Comparison of ENCODE assay signal across 8 mouse cellular contexts in genomic region chr2:119034656-119035396, GRCm38 (mm10). TPM values are rescaled to one million over a fixed set of nuclear protein-coding genes. Genes with fewer than 3 reads are reported as not detected.
DNase-seq lines count a peak whose midpoint lies in the region; ATAC-seq and TF ChIP-seq lines count a peak whose summit lies in the region.

Gene Rpusd2, plus strand, starts transcription at chr2:119034790.

- peaks cover 28% of the 10 kb centered on the region for H3K36me3 ChIP-seq in embryonic facial prominence, embryonic 14.5 days (ENCODE audit: control insufficient read depth, insufficient read depth, low read length)
- H3K36me3 ChIP-seq in heart, adult 2 months (ENCODE audit: control insufficient read depth, insufficient read depth, low read length), result no peaks in the 10 kb centered on the region
- H3K36me3 ChIP-seq in limb, embryonic 13.5 days, result peaks cover 27% of the 10 kb centered on the region
- peaks cover 4% of the 10 kb centered on the region for H3K36me3 ChIP-seq in midbrain, embryonic 16.5 days (ENCODE audit: control insufficient read depth, insufficient read depth, low read length)

- peak within 1 kb of the TSS; percentile 71 for H3K4me2 ChIP-seq in embryonic facial prominence, embryonic 14.5 days (ENCODE audit: low read depth, low read length)
- peak within 1 kb of the TSS; percentile 82 for H3K4me2 ChIP-seq in limb, embryonic 13.5 days (replicated peaks)
- peak within 1 kb of the TSS; percentile 69 for H3K4me2 ChIP-seq in midbrain, embryonic 16.5 days (ENCODE audit: low read length)

- H3K27ac ChIP-seq in embryonic facial prominence, embryonic 14.5 days (replicated peaks; ENCODE audit: low read depth, low read length), result peak within 1 kb of the TSS; percentile 77
- H3K27ac ChIP-seq in heart, adult 2 months, result peak within 1 kb of the TSS; percentile 77
- peak within 1 kb of the TSS; percentile 74 for H3K27ac ChIP-seq in limb, embryonic 13.5 days
- H3K27ac ChIP-seq in midbrain, embryonic 16.5 days (ENCODE audit: low read length), result peak within 1 kb of the TSS; percentile 86

- WGBS in embryonic facial prominence, embryonic 14.5 days, result 0% methylated on average over 43 of the region's 49 CpGs
- WGBS in heart, adult 2 months, result under 1% methylated on average over 49 of the region's 49 CpGs
- WGBS in limb, embryonic 13.5 days, result under 1% methylated on average over 49 of the region's 49 CpGs
- under 1% methylated on average over 49 of the region's 49 CpGs for WGBS in midbrain, embryonic 16.5 days

- TF ChIP-seq CTCF in heart, adult 2 months (IDR thresholded peaks at IDR 0.05), result peak; percentile 54

- TF ChIP-seq EP300 in heart, adult 2 months (IDR thresholded peaks at IDR 0.05; ENCODE audit: insufficient read depth, low read depth, low read length), result peak; percentile 69; the same call in 1 of the 2 replicates

- H3K4me1 ChIP-seq in embryonic facial prominence, embryonic 14.5 days (ENCODE audit: control insufficient read depth, insufficient read depth, low read length), result peaks cover 6% of the 10 kb centered on the region
- no peaks in the 10 kb centered on the region for H3K4me1 ChIP-seq in heart, adult 2 months (ENCODE audit: control insufficient read depth, insufficient read depth, low read length)
- H3K4me1 ChIP-seq in limb, embryonic 13.5 days, result peaks cover 7% of the 10 kb centered on the region
- H3K4me1 ChIP-seq in midbrain, embryonic 16.5 days (ENCODE audit: control insufficient read depth, insufficient read depth, low read length), result peaks cover 9% of the 10 kb centered on the region

- ATAC-seq in embryonic facial prominence, embryonic 14.5 days (ENCODE audit: low read depth), result peak; percentile 95
- ATAC-seq in limb, embryonic 13.5 days (ENCODE audit: low FRiP score, low read depth), result peak; percentile 96
- peak; percentile 94 for ATAC-seq in midbrain, embryonic 16.5 days

- TF ChIP-seq POLR2A in heart, adult 2 months (IDR thresholded peaks at IDR 0.05; ENCODE audit: insufficient read depth, low read depth, low read length), result peak; percentile 69

- peak; percentile 97 for DNase-seq in 3T3-L1 (ENCODE audit: low read depth, low spot score)
- peak; percentile 70 to 84 for DNase-seq in adrenal gland, postnatal 4 days (ENCODE audit: low spot score in 2 of 2)
- DNase-seq in embryonic facial prominence, embryonic 14.5 days (ENCODE audit: low spot score), result peak; percentile 98
- peak; percentile 89 to 93 for DNase-seq in heart, adult 2 months
- DNase-seq in kidney, adult 8-10 months, result peak; percentile 93 to 94
- DNase-seq in spleen, postnatal 10 days (ENCODE audit: low spot score in 2 of 2), result peak; percentile 83 to 95

- H3K9ac ChIP-seq in embryonic facial prominence, embryonic 14.5 days (ENCODE audit: low read depth, low read length), result peak within 1 kb of the TSS; percentile 80
- H3K9ac ChIP-seq in heart, adult 2 months (ENCODE audit: low read depth, low read length), result peak within 1 kb of the TSS; percentile 73
- peak within 1 kb of the TSS; percentile 90 for H3K9ac ChIP-seq in limb, embryonic 13.5 days
- peak within 1 kb of the TSS; percentile 81 for H3K9ac ChIP-seq in midbrain, embryonic 16.5 days (ENCODE audit: low read depth, low read length)

- H3K27me3 ChIP-seq in embryonic facial prominence, embryonic 14.5 days (replicated peaks; ENCODE audit: control insufficient read depth, insufficient read depth, low read length), result no peaks in the 10 kb centered on the region
- no peaks in the 10 kb centered on the region for H3K27me3 ChIP-seq in heart, adult 2 months (ENCODE audit: control insufficient read depth, insufficient read depth, low read length)
- 0 out of 2 replicates have a peak, but pooled peaks cover 4% of the 10 kb centered on the region for H3K27me3 ChIP-seq in limb, embryonic 13.5 days
- no peaks in the 10 kb centered on the region for H3K27me3 ChIP-seq in midbrain, embryonic 16.5 days (ENCODE audit: control insufficient read depth, insufficient read depth, low read depth, low read length)

- intact Hi-C loops in heart, adult 2 months (cut with DNase I), result loop anchor here (2.0 to 5.0 kb wide), 2 partner anchors 77 to 256 kb away; partner anchors contain the start of gene Rad51

- H3K79me2 ChIP-seq in heart, adult 2 months (replicated peaks; ENCODE audit: control insufficient read depth, insufficient read depth, low read length), result no peaks in the 10 kb centered on the region; the same call in 1 of the 2 replicates

- H3K9me3 ChIP-seq in embryonic facial prominence, embryonic 14.5 days (ENCODE audit: control insufficient read depth, low read length), result no peaks in the 10 kb centered on the region
- H3K9me3 ChIP-seq in limb, embryonic 13.5 days, result no peaks in the 10 kb centered on the region
- H3K9me3 ChIP-seq in midbrain, embryonic 16.5 days (replicated peaks; ENCODE audit: control insufficient read depth, low read length, poor library complexity, severe bottlenecking), result no peaks in the 10 kb centered on the region

- H3K4me3 ChIP-seq in embryonic facial prominence, embryonic 14.5 days (ENCODE audit: low read depth, low read length), result peak within 1 kb of the TSS; percentile 81
- H3K4me3 ChIP-seq in heart, adult 2 months, result peak within 1 kb of the TSS; percentile 91
- peak within 1 kb of the TSS; percentile 94 for H3K4me3 ChIP-seq in limb, embryonic 13.5 days
- peak within 1 kb of the TSS; percentile 95 for H3K4me3 ChIP-seq in midbrain, embryonic 16.5 days (ENCODE audit: low read depth, low read length)

RNA-seq across cellular contexts. Expression of gene Rpusd2, which starts in this region (rescaled TPM):
- 1 to 10 TPM; 8.6 to 8.7 TPM for total RNA-seq in adrenal gland, postnatal 4 days (2021)
- polyA plus RNA-seq in embryonic facial prominence, embryonic 14.5 days (2014; fragmentation: Nextera tagmentation; extraction: Ambion mirVana), result 2.9 and 3.6 TPM in 2 replicates
- 1 to 10 TPM; 4.1 to 5.1 TPM for total RNA-seq in heart, adult 2 months (2021)
- polyA plus RNA-seq in heart, adult 2 months (2012; rRNA removed), result 3.4 and 5.7 TPM in 2 replicates
- polyA plus RNA-seq in limb, embryonic 13.5 days (2015; fragmentation: Nextera tagmentation; extraction: Ambion mirVana), result 4.5 and 4.8 TPM in 2 replicates
- polyA plus RNA-seq in midbrain, embryonic 16.5 days (2015; fragmentation: Nextera tagmentation; extraction: Ambion mirVana), result 4.1 and 4.5 TPM in 2 replicates

Comparison
In these comparisons a context has a peak if more than half of its experiments do, and no peak if none do; other contexts are left out.
1. Peak in every context shown above with its lines: DNase-seq, ATAC-seq, H3K4me3 ChIP-seq and H3K27ac ChIP-seq.